Mouse (Mus musculus): ENCODE measurements around the gene Hbq1a.
"Not testable (repeated sequence)": the region's sequence is repeated elsewhere in the genome, so short reads cannot be mapped to it uniquely, and the experiment has no call there.

- not testable (repeated sequence) for TF ChIP-seq CTCF (IDR thresholded peaks at IDR 0.05; ENCODE audit: extremely low read depth, insufficient read length, insufficient replicate concordance, low read depth, low read length); POLR2A (IDR thresholded peaks at IDR 0.05; ENCODE audit: low read depth, low read length)
These were observed 7.0 kb upstream of the Hbq1a start for GRCm38 (mm10) chr11:32292819-32293218.
